Mouse (Mus musculus): ENCODE data around the gene Abca1.

GRCm38 (mm10) chr4:53109381-53109928 is 50.2 kb downstream of the Abca1 start:
- TF ChIP-seq EP300 (IDR thresholded peaks at IDR 0.05; ENCODE audit: low read depth in 1 of 2, low read length in 2 of 2) (no peak), CTCF (IDR thresholded peaks at IDR 0.05 in 2 of 3, conservative IDR thresholded peaks at IDR 0.05 in 1 of 3; ENCODE audit: control insufficient read depth in 1 of 3, insufficient read depth in 1 of 3, low read depth in 2 of 3, low read length in 3 of 3, poor library complexity in 1 of 3, severe bottlenecking in 1 of 3) (no peak), ETS1 (IDR thresholded peaks at IDR 0.05; ENCODE audit: low read depth, low read length) (no peak), NELFE (IDR thresholded peaks at IDR 0.05; ENCODE audit: low read depth, low read length) (no peak), POLR2A (IDR thresholded peaks at IDR 0.05; ENCODE audit: control insufficient read depth in 1 of 2, insufficient read depth in 1 of 2, low read depth in 1 of 2, low read length in 2 of 2, poor library complexity in 1 of 2) (no peak), ZNF384 (IDR thresholded peaks at IDR 0.05; ENCODE audit: low read depth, low read length) (no peak), MXI1 (IDR thresholded peaks at IDR 0.05; ENCODE audit: low read depth, low read length) (no peak), ZC3H11A (IDR thresholded peaks at IDR 0.05; ENCODE audit: low read depth, low read length) (no peak), GATA1 (IDR thresholded peaks at IDR 0.05; ENCODE audit: low read depth, low read length) (no peak)

Measured in MEL (cell line).